In genomic region chr7:28577826-28578542, GRCm38 (mm10) we compare ENCODE assay signal across 9 mouse cellular contexts. TPM values are rescaled to one million over a fixed set of nuclear protein-coding genes. Genes with fewer than 3 reads are reported as not detected.
DNase-seq lines count a peak whose midpoint lies in the region; ATAC-seq lines count a peak whose summit lies in the region.
"Had no signal": no experiment of that assay in that cellular context is flagged by ENCODE, and none has a peak within 500 bp of the region (broad histone marks: within the 10 kb centered on the region; RNA-seq: fewer than 3 reads in every experiment).

No protein-coding gene starts in this region.

- H3K27me3 ChIP-seq in limb, embryonic 13.5 days = no peaks in the 10 kb centered on the region

- no peak for ATAC-seq in limb, embryonic 13.5 days (ENCODE audit: low FRiP score, low read depth)

- intact Hi-C loops in left cerebral cortex, postnatal 36 days (cut with DNase I) = no loop called here

- H3K9ac ChIP-seq in limb, embryonic 13.5 days = 0 out of 2 replicates have a peak overlapping the region, but pooled peaks have one; percentile 9

- 72% methylated on average over 9 of the region's 9 CpGs for WGBS in limb, embryonic 13.5 days

- H3K4me2 ChIP-seq in limb, embryonic 13.5 days (replicated peaks) = no peak overlapping the region

- peaks cover 46% of the 10 kb centered on the region for H3K4me1 ChIP-seq in limb, embryonic 13.5 days

- H3K4me3 ChIP-seq in limb, embryonic 13.5 days = no peak overlapping the region

- no peaks in the 10 kb centered on the region for H3K9me3 ChIP-seq in limb, embryonic 13.5 days

- peaks cover 11% of the 10 kb centered on the region for H3K36me3 ChIP-seq in limb, embryonic 13.5 days

- H3K27ac ChIP-seq in limb, embryonic 13.5 days = no peak overlapping the region

- DNase-seq in adrenal gland, postnatal 10 days = peak; percentile 42
- no peak for DNase-seq in adrenal gland, postnatal 4 days (ENCODE audit: low spot score in 2 of 2)
- peak; percentile 30 for DNase-seq in ovary, adult 18-20 months (ENCODE audit: low spot score)
- no peak for DNase-seq in ovary, postnatal 10 days (ENCODE audit: low spot score)
- peak; percentile 65 to 69 for DNase-seq in urinary bladder, postnatal 4 days (ENCODE audit: low spot score in 2 of 2)
- DNase-seq in thymus, postnatal 36 days = no peak
- DNase-seq in left cerebral cortex, postnatal 36 days (ENCODE audit: low spot score in 2 of 2) = no peak

RNA-seq across cellular contexts. Expression of gene Samd4b, which starts 20.0 kb away (rescaled TPM):
- 10 to 100 TPM; 45.5 to 49.6 TPM for total RNA-seq in adrenal gland, postnatal 10 days (2021)
- 10 to 100 TPM; 56.0 to 59.0 TPM for total RNA-seq in adrenal gland, postnatal 4 days (2021)
- 26.7 and 31.7 TPM in 2 replicates for polyA plus RNA-seq in limb, embryonic 13.5 days (2015; fragmentation: Nextera tagmentation; extraction: Ambion mirVana)
- total RNA-seq in left cerebral cortex, postnatal 36 days (2021) = 10 to 100 TPM; 68.7 to 68.8 TPM

RNA-seq across cellular contexts. Expression of gene Pak4, which starts 20.0 kb away (rescaled TPM):
- 10 to 100 TPM; 19.4 to 20.4 TPM for total RNA-seq in adrenal gland, postnatal 10 days (2021)
- 10 to 100 TPM; 32.0 to 36.6 TPM for total RNA-seq in adrenal gland, postnatal 4 days (2021)
- polyA plus RNA-seq in limb, embryonic 13.5 days (2015; fragmentation: Nextera tagmentation; extraction: Ambion mirVana) = 33.2 and 33.4 TPM in 2 replicates
- 10 to 100 TPM in 1 of 2 experiments, 1 to 10 TPM in 1; 9.0 to 10.4 TPM for total RNA-seq in left cerebral cortex, postnatal 36 days (2021)

RNA-seq across cellular contexts. Expression of gene Nccrp1, which starts 30.9 kb away (rescaled TPM):
- not detected for total RNA-seq in adrenal gland, postnatal 10 days (2021)
- not detected for total RNA-seq in adrenal gland, postnatal 4 days (2021)
- not detected in 2 replicates for polyA plus RNA-seq in limb, embryonic 13.5 days (2015; fragmentation: Nextera tagmentation; extraction: Ambion mirVana)
- total RNA-seq in left cerebral cortex, postnatal 36 days (2021) = under 1 TPM; 0.27 to 0.52 TPM
- polyA plus RNA-seq: hindbrain, embryonic 11.5 days had no signal

RNA-seq across cellular contexts. Expression of gene Sycn, which starts 37.3 kb away (rescaled TPM):
- not detected for total RNA-seq in adrenal gland, postnatal 10 days (2021)
- total RNA-seq in adrenal gland, postnatal 4 days (2021) = 100 to 1,000 TPM in 1 of 2 experiments, not detected in 1; 117 TPM
- polyA plus RNA-seq in limb, embryonic 13.5 days (2015; fragmentation: Nextera tagmentation; extraction: Ambion mirVana) = not detected in 2 replicates
- not detected for total RNA-seq in left cerebral cortex, postnatal 36 days (2021)
- polyA plus RNA-seq: hindbrain, embryonic 11.5 days had no signal

RNA-seq across cellular contexts. Expression of gene Acp7, which starts 53.1 kb away (rescaled TPM):
- total RNA-seq in adrenal gland, postnatal 10 days (2021) = not detected
- not detected for total RNA-seq in adrenal gland, postnatal 4 days (2021)
- polyA plus RNA-seq in limb, embryonic 13.5 days (2015; fragmentation: Nextera tagmentation; extraction: Ambion mirVana) = not detected in 2 replicates
- 1 to 10 TPM in 1 of 2 experiments, under 1 TPM in 1; 0.99 to 1.5 TPM for total RNA-seq in left cerebral cortex, postnatal 36 days (2021)
- polyA plus RNA-seq: hindbrain, embryonic 11.5 days had no signal

Comparison
In these comparisons a context has a peak if more than half of its experiments do, and no peak if none do; other contexts are left out.
1. DNase-seq: peak in adrenal gland, postnatal 10 days (single experiment), ovary, adult 18-20 months (single experiment) and urinary bladder, postnatal 4 days (2 of 2); none in adrenal gland, postnatal 4 days (0 of 2), ovary, postnatal 10 days (single experiment), thymus, postnatal 36 days (0 of 2) and left cerebral cortex, postnatal 36 days (0 of 2).